Mouse (Mus musculus) left cerebral cortex, postnatal 10 days (tissue): ENCODE results near the gene Magix. TPM values are rescaled to one million over a fixed set of nuclear protein-coding genes. Genes with fewer than 3 reads are reported as not detected.

Experiments
- DNase-seq, 2 experiments: peaks; one replicate each; pipeline ENCODE4 v3.0.0; 2021 to 2022; ENCODE audit warnings: low spot score in 2 of 2, mixed read lengths in 1 of 2; ENCODE audit errors: extremely low spot score in 1 of 2
- intact Hi-C: fragments of 180-260 bp; cut with DNase I; formaldehyde crosslinking; loops from one replicate; pipeline ENCODE4 v1.15.1; 2025
- total RNA-seq, 2 experiments: library from RNA; stranded (reverse); gene quantifications; 2 replicates each; pipeline ENCODE4 v1.2.3; 2021

Magix gene
- total RNA-seq, 2 experiments from 2014 or later, result 0.12 to 0.34 TPM

GRCm38 (mm10) chrX:7640785-7641184 is 40.3 kb downstream of the Magix start:
- intact Hi-C loops, result loop anchor here (5.0 to 10.0 kb wide), 2 partner anchors 166 to 218 kb away; no protein-coding TSS in a partner anchor
- DNase-seq, result no peak

GRCm38 (mm10) chrX:7639536-7640325 is 41.3 kb downstream of the Magix start:
- intact Hi-C loops, result loop anchor here (5.0 to 10.0 kb wide), 3 partner anchors 67 to 217 kb away; partner anchors contain the start of genes Foxp3 and Ppp1r3f
- DNase-seq, result no peak

- peak; percentile 78 to 87 for DNase-seq
- intact Hi-C loops, result loop anchor here (5.0 kb wide), 1 partner anchor 66 kb away; the partner anchor contains the start of genes Foxp3 and Ppp1r3f
These were observed 42.5 kb downstream of the Magix start, which contains the start of gene Syp for GRCm38 (mm10) chrX:7638401-7639091. Gene Syp (plus strand): TSS chrX:7638471.

GRCm38 (mm10) chrX:7635101-7635500 is 46.0 kb downstream of the Magix start:
- intact Hi-C loops, result loop anchor here (5.0 kb wide), 1 partner anchor 63 kb away; the partner anchor contains the start of genes Foxp3 and Ppp1r3f
- no peak for DNase-seq

- DNase-seq, result no peak
- intact Hi-C loops, result no loop called here
These were observed 48.5 kb downstream of the Magix start for GRCm38 (mm10) chrX:7632560-7632959.

Other genes starting within 250 kb of the Magix start
- gene Foxp3, start 107.6 kb downstream of the Magix start, total RNA-seq, result under 1 TPM in 1 of 2 experiments, not detected in 1; 0.62 TPM
- 10 to 100 TPM; 13.5 to 15.9 TPM for gene Ppp1r3f, start 107.0 kb downstream of the Magix start, total RNA-seq
- gene Ccdc22, start 75.7 kb downstream of the Magix start, total RNA-seq, result 10 to 100 TPM; 22.8 to 25.9 TPM
- gene Cacna1f, start 74.2 kb downstream of the Magix start, total RNA-seq, result under 1 TPM; 0.08 to 0.17 TPM
- gene Syp, start 42.8 kb downstream of the Magix start, total RNA-seq, result 1,000 to 10,000 TPM; 1,744 to 1,801 TPM
- 1 to 10 TPM; 1.2 to 1.3 TPM for gene Prickle3, start 24.0 kb downstream of the Magix start, total RNA-seq
- 10 to 100 TPM; 15.6 to 18.1 TPM for gene Plp2, start 9.9 kb downstream of the Magix start, total RNA-seq
- 10 to 100 TPM; 37.1 to 39.3 TPM for gene Gpkow, start 15.9 kb upstream of the Magix start, total RNA-seq
- 10 to 100 TPM; 38.5 to 43.3 TPM for gene Wdr45, start 33.1 kb upstream of the Magix start, total RNA-seq
- gene Gm45208, start 41.0 kb upstream of the Magix start, total RNA-seq, result under 1 TPM in 1 of 2 experiments, not detected in 1; 0.69 TPM
- gene Praf2, start 47.2 kb upstream of the Magix start, total RNA-seq, result 100 to 1,000 TPM in 1 of 2 experiments, 10 to 100 TPM in 1; 97.3 to 105 TPM
- 10 to 100 TPM; 28.9 to 29.7 TPM for gene Ccdc120, start 69.7 kb upstream of the Magix start, total RNA-seq
- gene Tfe3, start 81.3 kb upstream of the Magix start, total RNA-seq, result 10 to 100 TPM; 30.0 to 35.6 TPM
- gene Gripap1, start 108.5 kb upstream of the Magix start, total RNA-seq, result 10 to 100 TPM; 79.5 to 84.6 TPM
- gene Kcnd1, start 141.0 kb upstream of the Magix start, total RNA-seq, result 10 to 100 TPM; 10.9 to 11.3 TPM
- 10 to 100 TPM; 64.5 to 65.6 TPM for gene Otud5, start 160.1 kb upstream of the Magix start, total RNA-seq
- 10 to 100 TPM; 43.7 to 44.9 TPM for gene Pim2, start 197.0 kb upstream of the Magix start, total RNA-seq
- gene Slc35a2, start 202.8 kb upstream of the Magix start, total RNA-seq, result 10 to 100 TPM; 43.4 to 47.5 TPM
- gene Pqbp1, start 218.0 kb upstream of the Magix start, total RNA-seq, result 10 to 100 TPM; 77.7 to 81.3 TPM
- 10 to 100 TPM; 25.5 to 34.1 TPM for gene Timm17b, start 218.1 kb upstream of the Magix start, total RNA-seq
- gene Gm10491, start 226.6 kb upstream of the Magix start, total RNA-seq, result not detected
- gene Gm10490, start 228.3 kb upstream of the Magix start, total RNA-seq, result not detected
- gene Pcsk1n, start 238.6 kb upstream of the Magix start, total RNA-seq, result 100 to 1,000 TPM; 287 to 317 TPM
- not detected for gene Eras, start 247.4 kb upstream of the Magix start, total RNA-seq